Mouse (Mus musculus): ENCODE measurements at regions not wholly inside any gene's neighbourhood (a gene's known extent, or its start where the extent isn't known, plus 50 kb on each side); places are given as distances from the start of the nearest gene placed in this dataset.

DNA sequence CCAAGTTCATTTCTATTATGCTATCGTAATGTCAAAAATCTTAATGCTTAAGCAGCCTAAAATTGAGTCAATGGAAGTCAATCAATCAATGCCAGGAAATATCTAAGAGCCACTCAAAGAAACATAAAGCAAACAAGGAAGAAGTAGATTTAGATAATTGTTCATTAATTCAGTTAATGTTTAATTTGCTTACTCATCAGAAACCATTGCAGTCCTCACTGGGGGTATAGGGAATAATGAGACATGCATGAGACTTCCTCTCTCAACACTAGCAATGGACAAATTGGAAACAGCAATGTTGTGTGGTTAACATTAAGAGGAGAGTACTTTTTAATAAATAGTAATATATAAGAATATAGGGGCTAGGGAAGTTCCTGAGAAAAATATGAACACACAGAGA lies 209.9 kb downstream of the Etaa1 start:
- no peak for DNase-seq (ENCODE audit: low spot score)

DNA sequence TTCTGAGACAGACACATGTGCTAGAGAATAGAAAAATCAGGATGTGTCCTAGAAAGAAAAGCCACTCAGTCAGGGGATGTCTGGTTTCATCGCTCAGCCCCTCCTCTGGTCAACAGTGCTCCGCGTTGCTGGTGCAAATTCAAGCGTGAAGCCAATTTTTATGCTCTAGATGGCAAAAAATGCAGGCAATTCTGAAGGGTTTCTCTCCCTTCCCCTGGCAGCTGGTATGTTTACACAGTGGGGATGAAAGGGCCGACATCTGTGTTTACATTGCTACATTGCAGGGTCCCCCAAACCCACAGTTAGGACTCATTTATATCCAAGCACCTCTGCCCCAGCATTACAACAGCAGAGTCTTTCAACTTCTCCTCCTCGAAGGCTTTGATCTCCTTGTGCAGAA lies 203.3 kb downstream of the Etaa1 start:
- DNase-seq (ENCODE audit: low spot score) = no peak

DNA sequence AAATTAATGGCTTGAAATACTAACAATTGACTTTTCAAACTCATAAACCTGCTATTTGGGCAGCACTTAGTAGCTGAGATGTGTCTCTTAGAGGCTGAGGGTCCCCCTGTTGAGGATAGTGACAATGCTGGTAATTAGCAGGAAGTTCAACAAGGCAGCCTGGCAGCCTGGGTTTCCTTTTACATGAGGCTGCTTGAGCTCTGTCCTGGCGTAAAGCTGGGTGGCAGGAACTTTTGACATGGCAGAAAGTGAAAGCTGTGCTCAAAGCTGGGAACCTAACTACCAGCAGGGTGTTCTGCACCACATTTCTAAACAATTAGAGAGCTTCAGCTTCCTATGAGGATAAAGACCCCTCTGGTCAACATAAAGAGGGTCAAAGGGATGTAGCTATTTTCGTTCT lies 194.5 kb downstream of the Etaa1 start:
- DNase-seq (ENCODE audit: low spot score) = no peak

DNA sequence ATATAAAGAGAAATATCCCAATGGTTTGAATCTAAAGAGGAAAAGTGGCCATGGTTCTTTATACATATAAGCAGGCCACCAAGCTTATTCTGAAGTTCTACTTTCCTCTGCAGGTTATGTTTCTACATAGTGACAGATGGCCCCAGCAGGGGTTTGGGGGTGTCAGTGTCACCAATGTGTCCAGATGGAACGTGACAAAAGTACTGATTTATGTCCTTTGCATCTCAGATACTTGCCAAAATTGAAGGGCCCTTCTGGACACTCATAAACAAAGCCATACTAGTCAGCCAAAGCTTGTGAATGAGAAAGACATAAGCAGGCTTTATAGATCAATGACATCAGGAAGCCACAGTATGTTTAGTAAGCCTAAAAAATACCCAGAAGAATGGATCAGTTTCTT lies 190.3 kb downstream of the Etaa1 start:
- DNase-seq (ENCODE audit: low spot score) = no peak

DNA sequence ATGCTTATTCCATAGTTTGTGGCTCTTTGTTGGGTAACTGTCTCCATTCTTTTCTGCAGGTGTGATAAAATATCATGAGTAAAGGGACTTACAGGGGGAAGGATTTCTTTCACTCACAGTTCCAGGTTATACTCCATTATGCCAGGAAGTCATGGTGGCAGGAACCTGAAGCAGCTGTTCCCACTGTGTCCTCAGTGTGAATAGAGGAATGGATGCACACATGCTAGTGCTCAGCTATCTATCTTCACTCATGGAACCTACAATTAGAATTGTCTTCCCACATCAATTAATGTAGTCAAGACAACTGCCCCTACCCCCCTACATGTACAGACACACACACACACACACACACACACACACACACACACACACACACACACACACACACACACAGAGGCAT lies 189.5 kb downstream of the Etaa1 start:
- DNase-seq (ENCODE audit: low spot score) = no peak

DNA sequence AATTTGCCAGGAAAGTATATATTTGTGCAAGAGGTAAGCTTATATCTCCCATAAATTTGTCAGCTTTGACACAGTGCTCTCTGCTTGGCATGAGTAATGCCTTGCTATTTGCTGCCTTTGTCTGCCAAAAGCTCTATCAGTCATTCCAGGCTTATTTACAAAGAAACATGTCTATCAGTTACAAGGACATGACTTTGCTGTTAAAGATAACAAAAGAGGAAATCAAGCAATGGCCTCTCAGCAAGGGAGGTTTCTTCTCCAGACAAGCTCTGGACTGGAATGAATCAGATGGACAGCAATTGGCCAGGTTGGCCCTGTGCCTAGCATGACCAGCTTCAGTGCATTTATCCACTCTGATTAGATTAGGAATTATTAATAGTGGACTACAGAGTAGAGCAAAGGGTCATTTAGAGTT lies 185.3 kb downstream of the Etaa1 start:
- DNase-seq (ENCODE audit: low spot score) = no peak

DNA sequence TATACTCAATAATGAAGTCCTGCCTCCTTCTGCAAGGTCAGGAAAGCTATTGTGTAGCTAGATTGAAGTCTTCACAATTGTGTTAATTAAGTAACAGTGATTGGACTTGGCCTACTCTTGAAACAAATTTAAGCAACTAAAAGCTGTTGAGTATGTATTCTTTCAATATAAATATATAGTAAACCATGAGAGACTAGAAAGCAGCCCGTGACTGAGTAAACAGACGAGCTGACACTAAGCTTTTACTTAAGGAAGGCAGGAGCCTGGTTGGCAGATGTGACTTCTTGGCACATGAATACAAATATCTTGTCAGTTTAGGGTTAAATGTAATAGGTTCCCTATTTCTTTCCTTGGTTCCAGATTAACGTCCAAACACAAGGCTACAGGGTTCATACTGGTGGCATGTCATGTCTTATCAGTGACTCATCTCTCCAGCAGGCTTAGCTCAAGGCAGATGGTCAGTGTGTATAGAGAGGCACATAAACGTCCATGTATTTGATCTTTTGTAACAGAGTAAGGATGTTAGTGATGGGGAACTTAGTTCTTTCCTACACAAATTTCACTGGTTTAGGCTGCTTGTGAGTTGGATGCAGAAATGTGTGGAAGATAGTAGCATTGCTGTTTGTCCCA lies 184.7 kb downstream of the Etaa1 start:
- DNase-seq (ENCODE audit: low spot score) = no peak

DNA sequence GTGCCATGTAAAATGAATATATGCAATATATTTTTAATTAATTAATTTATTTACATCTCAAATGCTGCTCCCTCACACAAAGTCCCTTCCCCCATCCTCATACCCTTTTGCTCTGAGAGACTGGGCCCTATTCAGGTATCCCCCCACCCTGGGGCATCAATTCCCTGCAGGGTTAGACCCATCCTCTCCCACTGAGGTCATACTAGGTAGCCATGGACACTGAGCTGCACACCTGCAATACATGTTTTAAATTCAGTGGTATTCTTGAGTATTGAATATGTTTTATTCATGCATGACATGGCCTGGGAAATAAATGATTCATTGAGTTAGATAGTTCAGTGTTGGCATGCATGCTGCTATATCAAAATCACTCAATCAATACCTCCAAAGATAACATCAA lies 156.0 kb downstream of the Etaa1 start:
- DNase-seq (ENCODE audit: low spot score) = no peak

DNA sequence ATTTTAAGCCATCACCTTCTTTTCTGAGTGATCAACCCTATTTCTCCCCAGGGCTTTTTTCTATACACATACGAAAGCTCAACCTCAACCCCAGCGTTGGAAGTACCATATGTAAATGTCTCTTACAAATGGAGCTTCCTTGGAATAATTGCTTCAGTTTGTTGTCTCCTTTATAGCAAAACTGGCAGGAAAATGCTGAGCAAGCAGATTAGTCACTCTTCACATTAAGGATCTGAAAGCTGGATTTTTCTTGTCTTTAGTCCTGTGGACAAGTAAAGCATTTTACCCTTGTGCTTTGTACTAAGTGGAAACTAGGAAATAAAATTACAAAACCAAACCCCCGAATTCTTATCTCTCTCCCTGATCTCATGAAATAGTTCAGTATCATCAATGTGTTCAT lies 145.8 kb downstream of the Etaa1 start:
- no peak for DNase-seq (ENCODE audit: low spot score)

DNA sequence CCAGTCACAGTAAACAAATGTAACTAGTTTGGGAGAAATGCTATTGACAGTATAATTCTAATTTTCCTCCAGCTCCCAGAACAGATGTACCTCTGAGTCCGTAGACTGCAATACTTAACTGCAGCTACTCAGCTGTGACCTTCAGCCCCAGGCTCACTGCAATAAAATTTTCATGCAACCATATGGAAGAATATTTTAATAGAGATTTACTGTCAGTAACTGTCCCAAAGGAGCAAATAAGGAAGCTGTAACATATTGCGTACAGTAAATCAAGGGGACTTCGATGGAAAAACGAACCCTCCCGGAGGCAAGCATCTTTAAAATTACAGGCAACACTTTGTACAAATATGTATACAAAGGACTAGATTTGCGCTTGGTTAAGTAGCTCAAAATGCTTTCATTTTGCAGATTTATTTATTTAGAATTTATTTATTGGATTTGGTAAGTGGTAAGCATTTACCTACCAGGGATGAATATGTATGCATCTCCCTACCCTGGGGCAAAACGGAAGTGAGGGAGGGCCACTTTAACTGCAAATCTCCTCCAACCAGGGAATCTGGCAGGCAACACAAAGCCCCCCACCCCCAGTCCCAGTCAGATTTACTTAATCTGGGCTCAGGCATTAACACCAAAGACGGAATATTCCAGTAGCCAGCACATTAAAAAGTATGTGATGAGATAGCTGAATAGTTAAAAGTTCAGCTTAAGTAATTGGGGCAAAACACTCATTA lies 141.7 kb downstream of the Etaa1 start:
- DNase-seq (ENCODE audit: low spot score) = no peak

DNA sequence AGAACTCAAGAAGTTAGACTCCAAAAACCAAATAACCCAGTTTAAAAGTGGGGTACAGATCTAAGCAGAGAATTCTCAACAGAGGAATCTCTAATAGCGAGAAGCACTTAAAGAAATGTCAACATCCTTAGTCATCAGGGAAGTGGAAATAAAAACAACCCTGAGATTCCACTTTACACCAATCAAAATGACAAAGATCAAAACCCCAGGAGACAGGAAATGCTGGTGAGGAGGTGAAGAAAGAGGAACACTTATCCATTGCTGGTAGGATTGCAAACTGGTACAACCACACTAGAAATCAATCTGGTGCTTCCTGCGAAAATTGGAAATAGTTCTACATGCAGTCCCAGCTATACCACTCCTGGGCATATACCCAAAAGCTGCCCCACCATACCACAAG lies 111.0 kb downstream of the Etaa1 start:
- no peak for DNase-seq (ENCODE audit: low spot score)

DNA sequence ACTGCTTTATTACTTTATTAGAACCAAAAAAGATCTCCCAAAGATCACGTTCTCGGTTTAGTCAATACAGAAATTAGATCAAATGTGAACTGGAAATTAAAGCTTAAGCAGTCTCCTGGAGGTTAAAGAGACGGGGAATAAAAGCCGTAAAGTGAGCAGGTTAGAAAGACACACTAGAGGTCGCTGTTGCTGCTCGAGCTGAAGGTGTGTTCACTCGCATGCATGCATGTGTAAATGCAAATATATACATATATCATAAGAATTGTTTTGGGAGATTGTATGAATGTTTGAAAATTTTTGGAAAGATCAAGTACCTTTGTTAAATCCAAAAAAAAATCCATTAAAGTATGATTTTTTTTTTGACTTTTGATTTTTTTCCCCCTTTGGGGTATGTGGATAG lies 101.3 kb downstream of the Etaa1 start:
- no peak for DNase-seq (ENCODE audit: low spot score)

DNA sequence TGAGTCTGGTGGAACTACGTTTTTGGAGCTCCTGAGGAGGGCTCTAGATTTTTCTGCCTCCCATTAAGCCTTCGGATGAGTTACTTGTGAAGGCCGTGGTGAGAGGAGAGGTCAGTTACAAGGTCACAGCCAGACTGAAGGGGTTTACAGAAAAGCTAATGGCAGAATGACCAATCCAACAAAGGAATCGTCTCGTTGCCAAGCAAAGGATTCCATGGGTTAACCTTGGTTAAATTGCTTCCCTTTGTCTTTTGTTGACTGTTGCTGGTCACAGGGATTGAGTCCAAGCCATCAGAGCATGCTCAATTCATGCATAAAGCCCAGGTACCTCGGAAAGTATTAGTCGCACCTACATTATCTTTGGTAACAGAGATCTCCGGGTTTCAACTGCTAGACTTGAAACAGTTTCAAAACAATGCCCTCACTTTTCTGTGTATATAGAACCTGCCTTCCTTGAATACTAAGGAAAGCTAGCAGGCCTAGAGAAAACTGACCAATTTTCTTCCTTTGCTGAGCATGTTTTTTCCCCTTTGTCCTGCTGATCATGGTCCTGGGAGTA lies 100.3 kb downstream of the Etaa1 start:
- no peak for DNase-seq (ENCODE audit: low spot score)

DNA sequence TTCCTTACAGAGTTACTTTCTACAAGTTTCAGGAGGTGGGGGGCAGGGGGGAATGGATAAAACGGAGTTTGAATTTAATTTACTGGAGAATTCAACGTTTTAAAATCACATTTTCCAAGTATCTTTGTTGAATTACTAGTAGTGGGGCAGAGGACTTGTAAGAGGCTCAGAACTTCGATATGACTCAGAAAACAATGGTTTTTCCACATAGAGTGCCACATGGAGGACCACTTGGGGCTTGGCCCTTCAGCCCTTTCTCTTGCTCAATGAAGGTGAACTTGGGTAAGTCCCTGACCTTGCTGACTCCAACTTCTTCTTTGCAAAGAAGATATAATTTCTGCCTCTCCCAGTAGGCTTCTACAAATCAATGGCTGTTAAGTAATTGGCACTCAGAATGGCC lies 99.8 kb downstream of the Etaa1 start:
- no peak for DNase-seq (ENCODE audit: low spot score)

DNA sequence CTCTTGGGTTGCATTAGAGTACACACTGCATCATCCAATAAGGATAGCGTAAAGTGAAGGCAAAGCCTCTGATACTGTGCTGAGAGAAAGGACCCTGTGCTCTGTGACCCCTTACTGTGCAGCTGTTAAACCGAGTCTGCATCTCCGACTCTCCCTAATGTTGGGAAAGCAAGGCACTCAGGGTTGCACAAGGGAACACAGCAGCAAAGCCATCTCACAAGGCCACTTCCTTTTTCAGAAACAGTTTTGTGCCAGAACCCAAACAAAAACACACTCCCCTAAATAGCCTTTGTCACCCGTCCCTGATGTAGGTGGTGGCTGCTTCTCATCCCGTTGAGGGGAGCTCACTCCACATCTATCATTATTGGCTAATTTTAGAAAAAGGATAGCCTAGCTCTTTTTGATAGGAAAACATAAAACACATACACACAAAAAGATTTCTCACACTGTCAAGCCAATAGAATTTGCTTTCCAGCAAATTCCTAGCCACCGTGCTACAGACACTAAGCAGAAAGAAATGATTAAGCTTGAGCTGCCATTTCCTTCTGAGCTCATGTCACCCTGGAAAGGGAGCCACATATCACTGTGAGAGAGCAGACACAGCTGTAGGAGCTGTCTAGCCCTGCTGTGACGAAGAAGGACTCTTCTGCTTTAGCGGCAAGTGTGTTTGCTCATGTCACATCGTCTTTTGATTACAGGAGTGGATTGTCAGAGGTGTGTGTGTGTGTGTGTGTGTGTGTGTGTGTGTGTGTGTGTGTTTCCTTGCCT lies 94.1 kb downstream of the Etaa1 start:
- DNase-seq (ENCODE audit: low spot score) = no peak

DNA sequence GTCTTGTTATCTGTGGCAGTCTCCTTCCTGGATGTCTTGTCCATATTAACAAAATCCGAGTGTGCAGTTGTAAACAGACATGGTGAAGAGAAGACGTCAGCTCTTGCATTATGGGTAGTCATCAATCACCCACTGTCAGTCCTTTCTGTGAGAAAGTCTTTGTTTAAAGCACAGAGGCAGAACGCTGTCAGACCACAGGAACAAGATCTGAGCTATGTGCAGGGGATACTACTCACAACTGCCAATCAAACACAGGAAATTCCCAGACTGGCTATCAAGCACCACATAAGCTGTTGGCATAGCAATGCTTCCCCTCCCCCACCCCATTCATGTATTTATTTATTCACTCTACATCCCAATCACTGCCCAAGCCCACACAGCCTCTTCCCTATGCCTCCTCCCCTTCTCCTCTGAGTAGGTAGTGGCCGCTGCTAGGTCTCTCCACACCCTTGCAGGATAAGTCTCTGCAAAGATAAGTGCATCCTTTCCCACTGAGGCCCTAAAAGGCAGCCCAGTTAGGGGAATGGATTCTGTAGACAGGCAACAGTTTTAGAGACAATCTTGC lies 88.8 kb downstream of the Etaa1 start:
- DNase-seq (ENCODE audit: low spot score) = no peak

DNA sequence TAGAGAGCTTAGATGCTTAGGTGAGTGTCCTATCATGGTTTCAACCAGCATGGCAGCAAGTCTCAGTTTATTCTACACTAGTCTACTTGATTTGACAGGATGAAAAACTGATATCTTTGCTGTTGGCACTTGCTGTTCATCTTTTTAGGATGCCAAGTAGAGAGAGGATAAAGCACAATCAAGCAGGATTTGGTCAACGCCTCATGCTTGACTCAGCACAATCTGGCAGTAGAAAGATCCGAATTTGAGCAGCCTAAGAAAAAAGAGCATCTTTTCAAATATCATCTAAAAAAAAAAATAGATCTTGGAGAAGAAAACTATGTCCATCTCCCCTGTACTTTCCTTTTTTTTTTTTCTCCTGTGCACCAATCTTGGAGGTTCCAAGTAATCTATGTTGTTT lies 83.0 kb downstream of the Etaa1 start:
- DNase-seq (ENCODE audit: low spot score) = no peak

DNA sequence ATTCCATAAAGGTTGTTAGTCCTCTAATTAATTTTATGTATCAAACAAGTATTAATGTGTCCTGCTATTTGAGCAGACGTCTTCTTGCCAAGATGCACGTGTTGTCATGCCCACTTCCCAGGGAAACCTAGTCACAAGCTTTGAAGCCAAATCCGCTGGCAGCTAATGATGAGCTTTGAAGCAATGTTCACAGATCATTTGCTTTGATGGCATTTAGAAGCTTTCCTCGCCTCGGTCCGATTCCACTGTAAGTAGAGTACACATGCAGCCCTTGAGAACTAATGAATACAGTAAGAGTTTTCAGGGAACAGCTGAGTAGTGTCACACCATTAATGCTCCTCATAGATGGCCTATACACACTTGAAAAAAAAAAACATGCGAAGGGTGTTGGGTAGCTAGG lies 81.8 kb downstream of the Etaa1 start:
- DNase-seq (ENCODE audit: low spot score) = no peak

DNA sequence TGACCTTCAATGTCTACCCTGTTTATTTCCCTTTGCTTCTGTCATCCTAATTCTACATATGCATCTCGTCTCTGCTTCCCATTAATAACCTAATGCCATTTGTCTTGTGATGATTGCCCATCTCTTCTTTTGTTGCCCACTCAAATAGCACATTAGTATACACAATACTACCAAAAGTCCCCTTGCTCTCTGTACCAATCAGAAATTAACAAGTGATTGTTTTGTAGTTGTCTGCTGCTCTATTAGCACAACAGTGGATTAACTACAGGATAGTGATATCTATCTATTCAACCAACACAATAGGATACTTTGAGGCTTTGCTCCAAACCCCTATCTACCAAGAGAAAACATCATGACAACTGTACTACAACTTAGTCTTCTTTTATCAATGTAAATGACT lies 70.4 kb downstream of the Etaa1 start:
- no peak for DNase-seq (ENCODE audit: low spot score)
